Comparison of ENCODE assay signal across 8 mouse cellular contexts in the genomic region with DNA sequence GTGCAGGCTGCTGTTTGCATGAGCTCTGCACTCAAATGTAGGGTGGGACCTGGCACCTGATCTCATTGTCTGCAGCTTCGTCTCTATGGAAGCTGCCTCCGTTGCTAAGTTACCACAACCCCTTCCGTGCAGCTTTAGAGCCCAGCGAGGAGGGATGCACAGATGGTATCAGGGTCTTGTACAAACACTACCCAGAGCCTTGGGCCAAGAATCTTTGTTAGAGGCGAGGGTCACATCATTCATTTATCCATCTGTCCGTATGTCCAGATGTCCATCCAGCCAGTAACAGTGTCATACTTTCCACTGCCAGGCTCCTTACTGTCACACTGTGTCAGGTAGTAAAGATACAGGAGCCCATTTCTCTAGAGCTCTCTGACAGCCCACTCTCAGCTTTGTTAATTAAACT.
DNase-seq lines count a peak whose midpoint lies in the region; ATAC-seq lines count a peak whose summit lies in the region.
"Had no signal": no experiment of that assay in that cellular context is flagged by ENCODE, and none has a peak within 500 bp of the region (broad histone marks: within the 10 kb centered on the region; RNA-seq: fewer than 3 reads in every experiment).

No protein-coding gene starts in this region.

- no peak overlapping the region for H3K4me3 ChIP-seq in forebrain, embryonic 13.5 days
- H3K4me3 ChIP-seq in hindbrain, embryonic 13.5 days, result no peak overlapping the region

- peak; percentile 95 for ATAC-seq in forebrain, embryonic 13.5 days
- peak; percentile 89 for ATAC-seq in hindbrain, embryonic 13.5 days (ENCODE audit: low FRiP score)
- ATAC-seq: liver, postnatal 0 days had no signal

- no peaks in the 10 kb centered on the region for H3K36me3 ChIP-seq in forebrain, embryonic 13.5 days (ENCODE audit: poor library complexity, severe bottlenecking)
- no peaks in the 10 kb centered on the region for H3K36me3 ChIP-seq in hindbrain, embryonic 13.5 days

- H3K9ac ChIP-seq in forebrain, embryonic 13.5 days, result peak overlapping the region; percentile 10; the same call in 1 of the 2 replicates
- H3K9ac ChIP-seq in hindbrain, embryonic 13.5 days, result no peak overlapping the region
- H3K9ac ChIP-seq: liver, postnatal 0 days had no signal

- no peaks in the 10 kb centered on the region for H3K9me3 ChIP-seq in forebrain, embryonic 13.5 days (replicated peaks)
- no peaks in the 10 kb centered on the region for H3K9me3 ChIP-seq in hindbrain, embryonic 13.5 days

- peak; percentile 55 to 58 for DNase-seq in left cerebral cortex, postnatal 25 days (ENCODE audit: low spot score in 2 of 2)
- DNase-seq in right cerebral cortex, adult 2 months (ENCODE audit: low spot score in 2 of 2), result peak; percentile 47 to 53
- DNase-seq in thymus, postnatal 10 days (ENCODE audit: low spot score in 2 of 2), result no peak
- DNase-seq in gastrocnemius, adult 8-10 months (ENCODE audit: low spot score in 2 of 2), result no peak
- DNase-seq in urinary bladder, postnatal 14 days (ENCODE audit: low spot score), result no peak
- DNase-seq: liver, postnatal 0 days had no signal

- H3K4me2 ChIP-seq in forebrain, embryonic 13.5 days, result peak overlapping the region; percentile 30
- H3K4me2 ChIP-seq in hindbrain, embryonic 13.5 days, result peak overlapping the region; percentile 29; the same call in 1 of the 2 replicates

- peaks cover 95% of the 10 kb centered on the region for H3K27me3 ChIP-seq in forebrain, embryonic 13.5 days
- peaks cover 28% of the 10 kb centered on the region for H3K27me3 ChIP-seq in hindbrain, embryonic 13.5 days

- intact Hi-C loops in left cerebral cortex, postnatal 25 days (cut with DNase I), result no loop called here

- peaks cover 31% of the 10 kb centered on the region for H3K4me1 ChIP-seq in forebrain, embryonic 13.5 days
- H3K4me1 ChIP-seq in hindbrain, embryonic 13.5 days (replicated peaks), result peaks cover 29% of the 10 kb centered on the region

- H3K27ac ChIP-seq in forebrain, embryonic 13.5 days, result peak overlapping the region; percentile 69
- peak overlapping the region; percentile 89 for H3K27ac ChIP-seq in hindbrain, embryonic 13.5 days

- 13% methylated on average over 6 of the region's 6 CpGs for WGBS in forebrain, embryonic 13.5 days
- 8% methylated on average over 6 of the region's 6 CpGs for WGBS in hindbrain, embryonic 13.5 days

Comparison
In these comparisons a context has a peak if more than half of its experiments do, and no peak if none do; other contexts are left out.
1. DNase-seq: peak in left cerebral cortex, postnatal 25 days (2 of 2) and right cerebral cortex, adult 2 months (2 of 2); none in thymus, postnatal 10 days (0 of 2), gastrocnemius, adult 8-10 months (0 of 2) and urinary bladder, postnatal 14 days (single experiment).